Mouse (Mus musculus): ENCODE measurements around the gene Aifm2.

GRCm38 (mm10) chr10:61757022-61757421 is 42.0 kb downstream of the Aifm2 start:
- TF ChIP-seq CTCF (IDR thresholded peaks at IDR 0.05; ENCODE audit: control insufficient read depth, insufficient read depth, insufficient replicate concordance, low read depth, low read length) (no peak), POLR2A (IDR thresholded peaks at IDR 0.05; ENCODE audit: control insufficient read depth, low read depth, low read length) (no peak)

Measured in testis, adult 2 months (tissue).